In genomic region chr3:89147101-89147978, GRCm38 (mm10) we compare ENCODE assay signal across 7 mouse cellular contexts. TPM values are rescaled to one million over a fixed set of nuclear protein-coding genes. Genes with fewer than 3 reads are reported as not detected.
A peak's percentile ranks its signal among the peaks of the same experiment; 100 is the strongest.
DNase-seq lines count a peak whose midpoint lies in the region; ATAC-seq and TF ChIP-seq lines count a peak whose summit lies in the region.

No protein-coding gene starts in this region.

- H3K9me3 ChIP-seq in G1E (replicated peaks), result no peaks in the 10 kb centered on the region
- H3K9me3 ChIP-seq in intestine, embryonic 15.5 days, result no peaks in the 10 kb centered on the region
- no peaks in the 10 kb centered on the region for H3K9me3 ChIP-seq in liver, embryonic 14.5 days (ENCODE audit: control insufficient read depth, low read length)
- H3K9me3 ChIP-seq in stomach, embryonic 15.5 days, result no peaks in the 10 kb centered on the region

- peaks cover 69% of the 10 kb centered on the region for H3K4me1 ChIP-seq in G1E (ENCODE audit: insufficient read depth, low read depth, low read length)
- H3K4me1 ChIP-seq in intestine, embryonic 15.5 days (replicated peaks), result peaks cover 7% of the 10 kb centered on the region; the same call in 1 of the 2 replicates
- H3K4me1 ChIP-seq in liver, embryonic 14.5 days (replicated peaks; ENCODE audit: control insufficient read depth in 2 of 2, insufficient read depth in 2 of 2, low read length in 1 of 2), result peaks cover 19 to 22% of the 10 kb centered on the region in 2 experiments
- H3K4me1 ChIP-seq in stomach, embryonic 15.5 days, result peaks cover 7% of the 10 kb centered on the region

- peak; percentile 58 for DNase-seq in G1E (ENCODE audit: low spot score)
- peak; percentile 33 for DNase-seq in brain, embryonic 14.5 days (ENCODE audit: low read depth)
- DNase-seq in liver, embryonic 14.5 days (ENCODE audit: low read depth in 3 of 3, low spot score in 3 of 3), result peak in 2 of 3 experiments; percentile 62 to 73
- no peak for DNase-seq in right cerebral cortex, postnatal 10 days (ENCODE audit: low spot score in 2 of 2)
- no peak for DNase-seq in right cerebral cortex, postnatal 14 days

- ATAC-seq in G1E (ENCODE audit: extremely low read depth, insufficient number of reproducible peaks, low FRiP score, poor library complexity, severe bottlenecking), result 0 out of 2 replicates have a peak, but pooled peaks have one; percentile 34
- peak; percentile 95 for ATAC-seq in intestine, embryonic 15.5 days
- peak; percentile 87 for ATAC-seq in liver, embryonic 14.5 days (ENCODE audit: insufficient read depth)
- peak; percentile 92 for ATAC-seq in stomach, embryonic 15.5 days (ENCODE audit: insufficient read depth, low FRiP score, low read depth)

- peaks cover 53% of the 10 kb centered on the region for H3K36me3 ChIP-seq in G1E (replicated peaks)
- no peaks in the 10 kb centered on the region for H3K36me3 ChIP-seq in intestine, embryonic 15.5 days
- peaks cover 44% of the 10 kb centered on the region for H3K36me3 ChIP-seq in liver, embryonic 14.5 days (replicated peaks; ENCODE audit: control insufficient read depth, insufficient read depth, low read depth)
- no peaks in the 10 kb centered on the region for H3K36me3 ChIP-seq in stomach, embryonic 15.5 days

- no peak for TF ChIP-seq CTCF in G1E (IDR thresholded peaks at IDR 0.05; ENCODE audit: low read depth, low read length)
- TF ChIP-seq CTCF in brain, embryonic 14.5 days (IDR thresholded peaks at IDR 0.05; ENCODE audit: borderline replicate concordance, extremely low read depth, insufficient read depth, insufficient read length), result no peak
- TF ChIP-seq CTCF in liver, embryonic 14.5 days (IDR thresholded peaks at IDR 0.05; ENCODE audit: low read depth), result peak; percentile 48

- H3K4me2 ChIP-seq in intestine, embryonic 15.5 days (replicated peaks), result peak overlapping the region; percentile 79
- H3K4me2 ChIP-seq in liver, embryonic 14.5 days (ENCODE audit: low read depth), result peak overlapping the region; percentile 73
- peak overlapping the region; percentile 78 for H3K4me2 ChIP-seq in stomach, embryonic 15.5 days

- H3K4me3 ChIP-seq in G1E (ENCODE audit: low read depth, low read length), result peak overlapping the region; percentile 66; the same call in 1 of the 2 replicates
- H3K4me3 ChIP-seq in intestine, embryonic 15.5 days (replicated peaks), result peak overlapping the region; percentile 29
- peak overlapping the region; percentile 4 to 30; a peak in 3 of 4 replicates for H3K4me3 ChIP-seq in liver, embryonic 14.5 days (ENCODE audit: insufficient read depth in 1 of 2, low read depth in 2 of 2, low read length in 2 of 2)
- peak overlapping the region; percentile 33 for H3K4me3 ChIP-seq in stomach, embryonic 15.5 days (replicated peaks)

- H3K27ac ChIP-seq in intestine, embryonic 15.5 days, result no peak overlapping the region
- H3K27ac ChIP-seq in liver, embryonic 14.5 days, result peak overlapping the region; percentile 67
- H3K27ac ChIP-seq in stomach, embryonic 15.5 days, result 0 out of 2 replicates have a peak overlapping the region, but pooled peaks have one; percentile 13

- TF ChIP-seq POLR2A in brain, embryonic 14.5 days (IDR thresholded peaks at IDR 0.05; ENCODE audit: borderline replicate concordance, extremely low read depth, insufficient read depth, insufficient read length, poor library complexity, severe bottlenecking), result no peak

- 24% methylated on average over 26 of the region's 26 CpGs for WGBS in intestine, embryonic 15.5 days
- WGBS in liver, embryonic 14.5 days (ENCODE audit: insufficient replicate concordance), result 14% methylated on average over 26 of the region's 26 CpGs
- 29% methylated on average over 26 of the region's 26 CpGs for WGBS in stomach, embryonic 15.5 days

- peak overlapping the region; percentile 42 for H3K9ac ChIP-seq in intestine, embryonic 15.5 days
- peak overlapping the region; percentile 56 for H3K9ac ChIP-seq in liver, embryonic 14.5 days (replicated peaks)
- H3K9ac ChIP-seq in stomach, embryonic 15.5 days, result no peak overlapping the region

- peaks cover 12% of the 10 kb centered on the region for H3K27me3 ChIP-seq in G1E (ENCODE audit: insufficient read depth, low read length)
- no peaks in the 10 kb centered on the region; the same call in none of the 2 replicates for H3K27me3 ChIP-seq in intestine, embryonic 15.5 days (replicated peaks)
- no peaks in the 10 kb centered on the region; the same call in 1 of the 2 replicates for H3K27me3 ChIP-seq in liver, embryonic 14.5 days (ENCODE audit: control insufficient read depth, insufficient read depth, low read length)
- peaks cover 18% of the 10 kb centered on the region; the same call in 1 of the 2 replicates for H3K27me3 ChIP-seq in stomach, embryonic 15.5 days (replicated peaks)

- TF ChIP-seq EP300 in liver, embryonic 14.5 days (IDR thresholded peaks at IDR 0.05; ENCODE audit: low read depth), result no peak

RNA-seq across cellular contexts. Expression of gene Pklr, which starts 11.4 kb away (rescaled TPM):
- total RNA-seq in G1E (2014; fragmentation: Nextera tagmentation) (36.9 and 51.2 TPM in 2 replicates), G1E (2017) (22.9 and 31.8 TPM in 2 replicates)
- polyA plus RNA-seq in G1E (2012), result 37.7 and 80.3 TPM in 2 replicates
- polyA plus RNA-seq in brain, embryonic 14.5 days (2012; rRNA removed), result 0.14 and 0.21 TPM in 2 replicates
- polyA plus RNA-seq in intestine, embryonic 15.5 days (2015; fragmentation: Nextera tagmentation; extraction: Ambion mirVana), result 58.8 and 74.1 TPM in 2 replicates
- polyA plus RNA-seq in liver, embryonic 14.5 days (2012; rRNA removed), result 132 and 143 TPM in 2 replicates
- polyA plus RNA-seq in liver, embryonic 14.5 days (2014; fragmentation: Nextera tagmentation; extraction: Ambion mirVana), result 79.8 and 97.5 TPM in 2 replicates
- 16.4 and 19.9 TPM in 2 replicates for polyA plus RNA-seq in stomach, embryonic 15.5 days (2015; fragmentation: Nextera tagmentation; extraction: Ambion mirVana)

RNA-seq across cellular contexts. Expression of gene Hcn3, which starts 12.7 kb away (rescaled TPM):
- total RNA-seq in G1E (2014; fragmentation: Nextera tagmentation) (0.53 TPM in 1 of 2 replicates, not detected in the other), G1E (2017) (0.27 and 0.41 TPM in 2 replicates)
- 0.85 and 1.0 TPM in 2 replicates for polyA plus RNA-seq in G1E (2012)
- 61.6 and 68.6 TPM in 2 replicates for polyA plus RNA-seq in brain, embryonic 14.5 days (2012; rRNA removed)
- 2.4 and 2.6 TPM in 2 replicates for polyA plus RNA-seq in intestine, embryonic 15.5 days (2015; fragmentation: Nextera tagmentation; extraction: Ambion mirVana)
- polyA plus RNA-seq in liver, embryonic 14.5 days (2012; rRNA removed), result 0.23 and 0.31 TPM in 2 replicates
- 0.55 and 0.56 TPM in 2 replicates for polyA plus RNA-seq in liver, embryonic 14.5 days (2014; fragmentation: Nextera tagmentation; extraction: Ambion mirVana)
- 2.4 and 2.6 TPM in 2 replicates for polyA plus RNA-seq in stomach, embryonic 15.5 days (2015; fragmentation: Nextera tagmentation; extraction: Ambion mirVana)

RNA-seq across cellular contexts. Expression of gene Clk2, which starts 17.3 kb away (rescaled TPM):
- total RNA-seq in G1E (2014; fragmentation: Nextera tagmentation) (130 and 131 TPM in 2 replicates), G1E (2017) (78.9 and 80.9 TPM in 2 replicates)
- 72.3 and 73.3 TPM in 2 replicates for polyA plus RNA-seq in G1E (2012)
- 103 and 123 TPM in 2 replicates for polyA plus RNA-seq in brain, embryonic 14.5 days (2012; rRNA removed)
- polyA plus RNA-seq in intestine, embryonic 15.5 days (2015; fragmentation: Nextera tagmentation; extraction: Ambion mirVana), result 21.2 and 25.4 TPM in 2 replicates
- polyA plus RNA-seq in liver, embryonic 14.5 days (2012; rRNA removed), result 26.1 and 28.8 TPM in 2 replicates
- 6.7 and 7.2 TPM in 2 replicates for polyA plus RNA-seq in liver, embryonic 14.5 days (2014; fragmentation: Nextera tagmentation; extraction: Ambion mirVana)
- 26.3 and 26.7 TPM in 2 replicates for polyA plus RNA-seq in stomach, embryonic 15.5 days (2015; fragmentation: Nextera tagmentation; extraction: Ambion mirVana)

RNA-seq across cellular contexts. Expression of gene Scamp3, which starts 29.9 kb away (rescaled TPM):
- total RNA-seq in G1E (2014; fragmentation: Nextera tagmentation) (123 and 135 TPM in 2 replicates), G1E (2017) (32.9 and 35.1 TPM in 2 replicates)
- 168 and 234 TPM in 2 replicates for polyA plus RNA-seq in G1E (2012)
- polyA plus RNA-seq in brain, embryonic 14.5 days (2012; rRNA removed), result 132 and 139 TPM in 2 replicates
- 115 and 124 TPM in 2 replicates for polyA plus RNA-seq in intestine, embryonic 15.5 days (2015; fragmentation: Nextera tagmentation; extraction: Ambion mirVana)
- 35.3 and 46.3 TPM in 2 replicates for polyA plus RNA-seq in liver, embryonic 14.5 days (2012; rRNA removed)
- 41.0 and 44.2 TPM in 2 replicates for polyA plus RNA-seq in liver, embryonic 14.5 days (2014; fragmentation: Nextera tagmentation; extraction: Ambion mirVana)
- 103 and 106 TPM in 2 replicates for polyA plus RNA-seq in stomach, embryonic 15.5 days (2015; fragmentation: Nextera tagmentation; extraction: Ambion mirVana)

RNA-seq across cellular contexts. Expression of gene Fam189b, which starts 35.6 kb away (rescaled TPM):
- 2.2 and 3.5 TPM in 2 replicates for total RNA-seq in G1E (2014; fragmentation: Nextera tagmentation)
- total RNA-seq in G1E (2017), result 1.1 TPM in 2 replicates
- polyA plus RNA-seq in G1E (2012), result 11.9 and 14.8 TPM in 2 replicates
- 69.1 and 73.8 TPM in 2 replicates for polyA plus RNA-seq in brain, embryonic 14.5 days (2012; rRNA removed)
- polyA plus RNA-seq in intestine, embryonic 15.5 days (2015; fragmentation: Nextera tagmentation; extraction: Ambion mirVana), result 17.9 and 19.3 TPM in 2 replicates
- 3.6 and 3.9 TPM in 2 replicates for polyA plus RNA-seq in liver, embryonic 14.5 days (2012; rRNA removed)
- polyA plus RNA-seq in liver, embryonic 14.5 days (2014; fragmentation: Nextera tagmentation; extraction: Ambion mirVana), result 1.7 and 2.6 TPM in 2 replicates
- polyA plus RNA-seq in stomach, embryonic 15.5 days (2015; fragmentation: Nextera tagmentation; extraction: Ambion mirVana), result 21.1 and 22.1 TPM in 2 replicates

Comparison
In these comparisons a context has a peak if more than half of its experiments do, and no peak if none do; other contexts are left out.
1. ATAC-seq: peak in every context shown above with its lines; median percentile 95 in intestine, embryonic 15.5 days; 92 in stomach, embryonic 15.5 days; 87 in liver, embryonic 14.5 days; 34 in G1E.
2. DNase-seq: peak in G1E (single experiment), brain, embryonic 14.5 days (single experiment) and liver, embryonic 14.5 days (2 of 3); none in right cerebral cortex, postnatal 10 days (0 of 2) and right cerebral cortex, postnatal 14 days (single experiment).
3. RNA of gene Pklr, which starts 11.4 kb away (polyA plus RNA-seq): 79.8 to 143 TPM in liver, embryonic 14.5 days, 37.7 to 80.3 TPM in G1E, 58.8 to 74.1 TPM in intestine, embryonic 15.5 days and 16.4 to 19.9 TPM in stomach, embryonic 15.5 days; 0.14 to 0.21 TPM in brain, embryonic 14.5 days; every median in the first group is over 10 times any median in the second.
4. RNA of gene Hcn3, which starts 12.7 kb away (polyA plus RNA-seq): 61.6 to 68.6 TPM in brain, embryonic 14.5 days; 2.4 to 2.6 TPM in stomach, embryonic 15.5 days, 2.4 to 2.6 TPM in intestine, embryonic 15.5 days, 0.85 to 1.0 TPM in G1E and 0.23 to 0.56 TPM in liver, embryonic 14.5 days; every median in the first group is over 10 times any median in the second.
5. Peak in every context shown above with its lines, with median percentiles within 50 percentile points of each other: H3K4me3 ChIP-seq and H3K4me2 ChIP-seq.